Mouse (Mus musculus): ENCODE results near the gene Gm12253.

DNA sequence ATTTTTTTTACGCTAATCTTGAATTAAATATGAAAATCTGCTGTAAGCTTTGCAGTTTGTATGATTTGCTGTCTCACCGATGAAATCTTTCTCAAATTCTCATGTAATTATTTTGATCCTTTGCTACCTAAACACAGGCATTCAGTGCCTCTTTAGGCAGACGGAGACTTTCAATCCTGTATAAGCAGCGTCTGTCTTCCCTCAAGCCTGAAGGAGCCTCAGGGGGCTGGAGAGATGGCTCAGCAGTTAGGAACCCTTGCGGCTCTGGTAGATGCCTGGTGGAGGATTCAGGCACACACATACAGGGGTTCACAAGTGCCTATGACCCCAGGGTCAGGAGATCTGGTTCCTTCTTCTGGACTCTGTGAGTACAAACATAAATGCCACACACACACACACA is 31.7 kb upstream of the Gm12253 start:
- TF ChIP-seq POLR2A (IDR thresholded peaks at IDR 0.05; ENCODE audit: insufficient read depth, low read depth, low read length): no peak
- no peak for TF ChIP-seq CTCF (IDR thresholded peaks at IDR 0.05)
- no peak for TF ChIP-seq EP300 (IDR thresholded peaks at IDR 0.05; ENCODE audit: insufficient read depth, low read depth, low read length)
